Mouse (Mus musculus) WW6 (cell line): ENCODE measurements around the gene Selenoi.
"Not testable (repeated sequence)": the region's sequence is repeated elsewhere in the genome, so short reads cannot be mapped to it uniquely, and the experiment has no call there.

Experiments
- DNase-seq: peaks from one replicate; pipeline ENCODE4 v3.0.0-alpha.2; 2013; ENCODE audit warnings: low read depth, low spot score

The Selenoi gene

DNA sequence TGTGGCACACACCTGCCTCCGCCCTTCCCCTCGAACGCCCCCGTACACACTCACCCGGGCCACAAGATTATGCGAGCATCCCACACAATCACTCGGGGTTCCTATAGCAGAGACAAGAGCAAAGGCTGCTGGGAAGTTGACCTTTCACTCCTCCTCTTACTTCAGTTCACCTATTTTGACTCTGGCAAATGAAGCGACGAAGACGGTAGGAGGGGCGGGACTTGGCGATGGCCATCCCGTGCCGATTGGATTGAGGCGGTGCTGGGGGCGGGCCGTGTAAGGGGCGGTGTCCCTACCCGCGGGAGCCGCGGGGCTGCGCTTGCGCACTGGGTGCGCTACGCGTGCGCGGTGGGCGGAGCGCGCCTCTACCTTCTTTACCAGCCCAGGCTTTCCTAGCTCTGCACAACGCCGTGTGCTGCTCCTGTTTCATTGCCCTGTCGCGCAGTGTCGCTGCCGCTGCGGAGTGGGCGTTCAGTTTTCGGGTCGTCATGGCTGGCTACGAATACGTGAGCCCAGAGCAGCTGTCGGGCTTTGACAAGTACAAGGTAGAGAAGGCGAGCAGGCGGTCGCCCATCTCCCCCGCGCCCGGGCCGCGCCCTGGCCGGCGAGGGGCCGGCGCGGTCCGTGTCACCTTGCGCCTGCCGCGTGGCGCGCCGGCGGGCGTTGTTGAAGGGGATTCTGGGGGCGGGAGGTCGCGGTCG lies at the start of gene Selenoi:
Gene Selenoi (plus strand): TSS at position 311 of the 701 bp plus-strand sequence.
- peak; percentile 48 for DNase-seq

- no peak for DNase-seq
Observed at GRCm38 (mm10) chr5:30187687-30188485, 44.5 kb upstream of the Selenoi start.

GRCm38 (mm10) chr5:30192452-30192851 lies 39.9 kb upstream of the Selenoi start:
- no peak for DNase-seq

DNA sequence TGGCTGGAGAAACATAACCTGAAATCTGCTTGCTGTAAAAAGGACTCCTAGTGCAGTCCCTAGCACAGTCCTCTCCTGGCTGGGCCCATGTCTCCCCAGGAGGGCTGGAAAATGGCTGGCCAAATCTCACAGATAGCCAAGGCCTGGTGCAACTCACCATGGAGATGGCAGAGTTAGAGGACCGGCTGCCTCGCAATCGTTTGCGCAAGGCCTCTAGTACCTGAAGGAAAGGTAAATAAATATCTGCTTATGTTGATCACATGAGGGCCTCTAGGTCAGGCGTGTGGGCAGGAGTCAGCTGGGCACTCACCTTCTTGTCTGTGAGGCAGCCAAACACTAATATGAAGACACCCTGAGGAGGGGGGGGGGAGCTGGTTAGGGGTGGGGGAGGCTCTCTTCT lies 37.0 kb upstream of the Selenoi start:
- no peak for DNase-seq

DNA sequence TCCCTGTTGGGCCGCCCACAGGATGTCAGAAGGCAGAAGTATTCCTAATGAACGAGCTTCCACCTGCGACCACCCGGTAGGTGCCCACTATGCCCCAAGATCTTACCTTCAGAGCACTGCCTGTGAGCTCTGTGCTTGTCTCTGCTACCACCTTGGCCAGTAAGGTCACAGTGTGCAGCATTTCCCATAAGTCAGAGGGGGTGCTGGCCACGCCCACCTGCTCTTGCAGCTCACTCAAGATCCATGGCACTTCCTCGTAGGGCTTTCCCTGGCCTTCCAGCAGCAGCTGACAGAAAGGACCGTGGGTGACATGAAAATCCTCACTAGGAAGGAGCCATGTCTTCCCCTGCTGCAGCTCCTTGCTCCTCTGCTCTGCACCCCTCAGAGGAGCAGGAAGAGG lies 34.1 kb upstream of the Selenoi start:
- DNase-seq, result no peak

- DNase-seq, result no peak
Observed at GRCm38 (mm10) chr5:30201521-30201920, 30.9 kb upstream of the Selenoi start.

GRCm38 (mm10) chr5:30202221-30202620 lies 30.2 kb upstream of the Selenoi start:
- no peak for DNase-seq

GRCm38 (mm10) chr5:30203216-30203885 lies 29.0 kb upstream of the Selenoi start:
- DNase-seq, result no peak

DNA sequence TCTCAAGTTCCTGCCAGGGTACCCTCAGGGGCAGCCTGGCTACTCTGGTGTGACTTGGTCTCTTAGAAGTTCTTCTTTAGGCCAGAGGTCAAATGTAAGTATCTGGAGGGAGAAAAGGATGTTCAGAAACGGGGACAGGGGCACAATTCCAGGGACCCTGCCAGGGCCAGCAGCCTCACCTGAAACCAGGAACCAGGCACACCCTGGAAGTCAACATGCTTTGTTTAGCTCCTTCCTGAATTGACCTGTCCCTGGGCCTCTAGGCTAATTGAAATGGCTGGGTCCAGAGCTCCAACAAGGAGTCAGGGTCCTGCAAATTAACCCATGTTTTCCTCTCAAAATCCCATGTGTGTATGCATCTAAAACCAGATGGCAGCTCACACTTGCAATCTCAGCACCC lies 27.9 kb upstream of the Selenoi start:
- DNase-seq, result no peak

DNA sequence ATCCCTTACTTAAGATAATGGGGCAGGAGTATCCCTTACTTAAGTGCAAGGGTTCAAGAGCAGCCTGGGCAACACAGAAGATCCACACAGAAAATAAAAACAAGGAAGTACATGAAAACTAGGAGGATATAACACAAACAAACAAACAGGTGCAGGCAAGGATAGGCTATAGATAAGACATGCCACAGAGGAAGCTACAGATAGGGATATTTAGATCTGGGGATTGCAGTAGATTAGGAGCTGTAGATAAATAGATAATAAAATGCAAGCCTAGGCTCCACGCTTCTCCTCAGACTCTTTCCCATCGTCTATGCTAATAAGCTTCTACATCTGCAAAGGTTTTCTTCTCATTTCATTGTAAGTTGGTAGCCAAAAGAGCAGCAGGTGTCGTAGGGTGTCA lies 27.3 kb upstream of the Selenoi start:
- no peak for DNase-seq

DNA sequence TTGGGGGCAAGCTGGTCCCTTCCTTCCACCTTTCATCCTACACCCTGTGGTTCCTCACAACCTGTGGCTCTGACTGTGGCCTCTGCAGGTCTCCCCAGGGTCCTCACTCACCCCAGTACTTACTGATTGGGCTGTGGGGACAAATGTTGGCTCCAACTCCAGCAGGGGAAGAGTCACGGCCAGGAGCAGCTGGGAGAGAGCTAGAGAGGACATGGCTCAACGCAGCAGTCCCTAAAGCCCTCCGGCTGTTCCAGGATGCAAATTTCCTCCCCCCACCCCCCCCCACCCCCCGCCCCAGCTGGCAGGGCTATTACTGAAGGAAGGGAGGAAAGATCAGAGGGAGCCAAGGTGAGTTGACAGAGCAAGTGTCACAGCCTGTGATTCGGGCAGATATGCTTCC lies 26.9 kb upstream of the Selenoi start, which contains the start of gene Adgrf3:
Gene Adgrf3 (minus strand): TSS at position 230 of the 400 bp plus-strand sequence.
- DNase-seq, result no peak

DNA sequence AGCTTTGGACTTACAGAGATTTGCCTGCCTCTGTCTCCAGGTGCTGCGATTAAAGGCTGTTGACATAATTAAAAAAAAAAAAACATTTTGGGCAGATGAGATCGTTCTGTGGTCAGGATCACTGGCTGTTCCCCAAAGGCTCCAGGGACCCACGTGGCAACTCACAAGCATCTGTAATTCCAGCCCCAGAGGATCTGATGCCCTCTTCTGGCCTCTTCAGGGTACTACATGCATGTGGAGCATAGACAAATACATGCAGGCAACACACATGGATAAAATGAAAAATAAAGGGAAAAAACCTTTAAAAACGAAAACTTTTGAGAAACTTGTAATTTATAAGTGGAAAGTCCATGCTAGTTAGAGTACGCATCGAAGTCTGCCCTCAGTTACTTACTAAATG lies 25.1 kb upstream of the Selenoi start:
- DNase-seq, result peak; percentile 26

- DNase-seq, result not testable (repeated sequence)
Observed at GRCm38 (mm10) chr5:30210758-30211157, 21.6 kb upstream of the Selenoi start.

GRCm38 (mm10) chr5:30214889-30215288 lies 17.5 kb upstream of the Selenoi start:
- no peak for DNase-seq

GRCm38 (mm10) chr5:30215970-30216369 lies 16.4 kb upstream of the Selenoi start:
- DNase-seq, result no peak

DNA sequence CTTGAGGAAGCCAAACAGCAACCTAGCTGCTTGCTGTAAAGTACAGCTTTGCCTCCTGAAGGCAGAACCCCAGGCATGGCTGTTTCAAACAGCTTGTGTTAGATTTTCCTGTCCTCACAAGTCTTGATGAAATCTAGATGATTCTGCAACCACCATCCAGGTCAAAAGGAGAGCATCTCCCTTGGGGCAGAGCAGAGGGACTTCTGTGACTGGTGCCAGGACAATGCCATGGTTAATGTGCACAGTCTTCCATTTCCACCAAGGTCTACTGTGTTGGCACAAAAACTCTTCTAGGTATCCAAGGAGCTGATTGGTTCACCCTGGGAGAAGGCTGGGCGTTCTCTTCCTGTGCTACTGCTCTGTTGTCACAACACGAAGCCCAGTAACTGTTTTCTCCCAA lies 12.7 kb upstream of the Selenoi start:
- no peak for DNase-seq

GRCm38 (mm10) chr5:30220666-30221065 lies 11.7 kb upstream of the Selenoi start:
- no peak for DNase-seq

DNA sequence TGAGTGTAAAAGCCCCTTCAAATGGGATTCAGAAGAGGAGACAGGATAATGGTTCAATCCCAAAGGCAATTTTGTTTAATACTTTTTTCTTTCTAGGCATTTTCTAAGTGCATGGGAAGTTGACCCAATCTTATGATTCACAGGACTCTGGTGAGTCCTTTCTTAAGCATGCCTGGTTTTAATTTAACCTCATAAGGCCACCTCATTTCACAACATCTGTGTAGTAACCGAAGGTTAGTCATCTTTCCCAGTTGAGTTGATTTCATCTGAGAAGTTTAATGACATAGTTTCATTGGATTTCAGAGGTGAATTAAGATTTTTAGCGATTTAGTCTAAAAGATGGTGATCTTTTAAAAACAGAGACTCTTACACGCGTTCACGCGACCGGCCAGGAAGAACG lies 9.7 kb upstream of the Selenoi start:
- DNase-seq, result no peak

GRCm38 (mm10) chr5:30230901-30231300 lies 1.5 kb upstream of the Selenoi start:
- DNase-seq, result no peak

DNA sequence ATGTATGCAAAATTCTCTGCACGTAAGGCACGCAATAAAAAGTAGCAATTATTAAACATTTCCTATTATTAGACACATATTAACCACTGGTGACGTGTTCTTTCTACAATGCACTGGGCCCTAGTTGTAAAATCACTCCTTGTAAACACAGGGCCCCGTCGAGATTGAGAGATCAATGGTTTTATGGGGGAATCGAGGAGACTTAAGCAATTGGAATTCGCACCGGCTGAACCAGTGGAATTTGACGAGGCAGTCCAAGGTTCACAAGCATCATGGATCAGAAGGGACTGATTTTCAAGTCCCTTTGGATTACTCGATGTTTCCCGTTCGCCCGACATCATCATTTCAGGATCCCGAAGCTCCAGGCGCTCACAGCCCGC lies 500 bp upstream of the Selenoi start:
- DNase-seq, result no peak

- no peak for DNase-seq
Observed at GRCm38 (mm10) chr5:30233042-30233441, 661 bp downstream of the Selenoi start.

DNA sequence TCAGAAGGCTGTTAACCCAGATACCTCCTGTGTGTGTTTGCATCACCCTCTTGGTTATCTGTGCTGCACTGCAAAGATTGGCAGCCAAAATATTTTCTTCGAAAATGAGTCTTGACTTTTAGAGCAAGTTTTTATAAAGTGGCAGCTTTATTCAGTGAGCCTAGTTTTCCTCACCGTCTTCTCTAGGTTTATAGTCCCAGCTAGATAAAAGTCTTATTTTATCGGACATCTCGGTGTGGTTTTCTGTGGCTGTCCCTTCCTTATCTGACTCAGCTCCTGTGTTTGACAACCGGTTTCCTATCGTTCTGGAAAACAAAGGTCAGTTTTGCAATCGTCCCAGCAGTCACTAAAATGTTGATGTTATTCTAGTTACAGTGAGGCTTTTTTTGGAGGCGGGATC lies 1.6 kb downstream of the Selenoi start:
- DNase-seq, result no peak
